Mouse (Mus musculus) CH12.LX (cell line): ENCODE data around the gene Rdh8. TPM values are rescaled to one million over a fixed set of nuclear protein-coding genes. Genes with fewer than 3 reads are reported as not detected.

Source experiments
- DNase-seq: peaks from one replicate; pipeline ENCODE4 v3.0.0-alpha.2; 2013; ENCODE audit errors: extremely low read depth
- H3K27ac ChIP-seq: 2 replicates; pipeline ENCODE4 v1.5.1; 2012; ENCODE audit warnings: low read depth, mild to moderate bottlenecking, control low read depth, moderate library complexity; ENCODE audit not compliant: insufficient read depth
- H3K27me3 ChIP-seq: replicated peaks from 2 replicates; pipeline ENCODE3; 2012; ENCODE audit warnings: inconsistent platforms
- H3K36me3 ChIP-seq, 2 experiments: replicated peaks in 1 of 2; 2 replicates each; pipeline versions ENCODE3 to v1.6.1; 2012; ENCODE audit warnings: inconsistent platforms in 1 of 2, low read length in 1 of 2, mild to moderate bottlenecking in 1 of 2, mixed read lengths in 1 of 2, moderate library complexity in 1 of 2; ENCODE audit not compliant: control insufficient read depth in 1 of 2, insufficient read depth in 1 of 2
- H3K4me1 ChIP-seq, 2 experiments: 2 replicates each; pipeline ENCODE4 v1.6.1; 2012; ENCODE audit warnings: inconsistent platforms in 1 of 2, moderate library complexity in 1 of 2; ENCODE audit not compliant: insufficient read depth in 2 of 2, control insufficient read depth in 1 of 2
- H3K4me2 ChIP-seq: 2 replicates; pipeline ENCODE4 v1.6.1; 2012; ENCODE audit warnings: low read depth, mild to moderate bottlenecking, control low read depth; ENCODE audit not compliant: poor library complexity, insufficient read depth, severe bottlenecking
- H3K4me3 ChIP-seq, 3 experiments: fragments of 150-350 bp in 1 of 3; sonication (generic) in 1 of 3; replicated peaks in 1 of 3; 2 replicates each; pipeline versions ENCODE3 to v1.5.1; 2011 to 2012; ENCODE audit warnings: low read depth in 2 of 3, low read length in 2 of 3, mild to moderate bottlenecking in 2 of 3, moderate library complexity in 2 of 3, control low read depth in 1 of 3, improper control_type of control experiment in 1 of 3, inconsistent platforms in 1 of 3, mixed read lengths in 1 of 3; ENCODE audit not compliant: poor library complexity in 1 of 3
- H3K79me2 ChIP-seq: replicated peaks from 2 replicates; pipeline ENCODE4 v1.6.1; 2012; ENCODE audit warnings: mild to moderate bottlenecking, moderate library complexity; ENCODE audit not compliant: control insufficient read depth, poor library complexity, insufficient read depth, severe bottlenecking; ENCODE audit errors: extremely low read depth
- H3K9ac ChIP-seq: 2 replicates; pipeline ENCODE4 v1.6.1; 2012; ENCODE audit warnings: low read depth, mild to moderate bottlenecking, control low read depth, moderate library complexity; ENCODE audit not compliant: insufficient read depth
- H3K9me3 ChIP-seq: replicated peaks from 2 replicates; pipeline ENCODE3; 2012; ENCODE audit warnings: low read length, inconsistent platforms, mixed read lengths
- BHLHE40 ChIP-seq: IDR thresholded peaks from 2 replicates; pipeline ENCODE4 v1.6.1; 2011; ENCODE audit warnings: mild to moderate bottlenecking, low read depth, low read length, improper control_type of control experiment
- CHD1 ChIP-seq: IDR thresholded peaks from 2 replicates; pipeline ENCODE4 v1.6.1; 2012; ENCODE audit warnings: low read depth, low read length, improper control_type of control experiment, inconsistent platforms
- CHD2 ChIP-seq: IDR thresholded peaks from 2 replicates; pipeline ENCODE4 v1.6.1; 2011; ENCODE audit warnings: low read length, improper control_type of control experiment
- CTCF ChIP-seq, 2 experiments: IDR thresholded peaks in 1 of 2; conservative IDR thresholded peaks in 1 of 2; 2 replicates each; pipeline ENCODE4 v1.5.1; 2011 to 2012; ENCODE audit warnings: low read depth in 2 of 2, low read length in 2 of 2, improper control_type of control experiment in 1 of 2, inconsistent platforms in 1 of 2, mild to moderate bottlenecking in 1 of 2, moderate library complexity in 1 of 2
- EP300 ChIP-seq: IDR thresholded peaks from 2 replicates; pipeline ENCODE4 v1.6.1; 2011; ENCODE audit warnings: low read length, improper control_type of control experiment
- GABPA ChIP-seq: IDR thresholded peaks from 2 replicates; pipeline ENCODE4 v1.6.1; 2012; ENCODE audit warnings: low read depth, low read length, improper control_type of control experiment, inconsistent platforms; ENCODE audit not compliant: insufficient replicate concordance
- JUND ChIP-seq: conservative IDR thresholded peaks from 2 replicates; pipeline ENCODE4 v1.6.1; 2011; ENCODE audit warnings: low read depth, low read length, improper control_type of control experiment
- MAX ChIP-seq: IDR thresholded peaks from 2 replicates; pipeline ENCODE4 v1.6.1; 2011; ENCODE audit warnings: low read length, improper control_type of control experiment
- MAZ ChIP-seq: IDR thresholded peaks from 2 replicates; pipeline ENCODE4 v1.6.1; 2012; ENCODE audit warnings: low read depth, mild to moderate bottlenecking, inconsistent platforms, low read length, improper control_type of control experiment, moderate library complexity
- MEF2A ChIP-seq: IDR thresholded peaks from 2 replicates; pipeline ENCODE4 v1.6.1; 2014; ENCODE audit warnings: low read depth, mild to moderate bottlenecking, inconsistent platforms, low read length, improper control_type of control experiment, borderline replicate concordance
- MXI1 ChIP-seq: IDR thresholded peaks from 2 replicates; pipeline ENCODE4 v1.6.1; 2011; ENCODE audit warnings: mild to moderate bottlenecking, low read depth, low read length, improper control_type of control experiment
- NELFE ChIP-seq: IDR thresholded peaks from 2 replicates; pipeline ENCODE4 v1.6.1; 2011; ENCODE audit warnings: low read depth, low read length, improper control_type of control experiment
- NRF1 ChIP-seq: IDR thresholded peaks from 2 replicates; pipeline ENCODE4 v1.6.1; 2014; ENCODE audit warnings: low read depth, mild to moderate bottlenecking, inconsistent platforms, low read length, improper control_type of control experiment, moderate library complexity
- PAX5 ChIP-seq: IDR thresholded peaks from 2 replicates; pipeline ENCODE4 v1.6.1; 2012; ENCODE audit warnings: low read length, inconsistent platforms, mixed read lengths
- POLR2A ChIP-seq: IDR thresholded peaks from 2 replicates; pipeline ENCODE4 v1.6.1; 2011; ENCODE audit warnings: low read depth, mild to moderate bottlenecking, improper control_type of control experiment, low read length
- POLR2AphosphoS2 ChIP-seq: IDR thresholded peaks from 2 replicates; pipeline ENCODE4 v1.6.1; 2011; ENCODE audit warnings: low read depth, low read length, improper control_type of control experiment
- RAD21 ChIP-seq: IDR thresholded peaks from 2 replicates; pipeline ENCODE4 v1.6.1; 2011; ENCODE audit warnings: low read depth, mild to moderate bottlenecking, low read length, improper control_type of control experiment, moderate library complexity
- RCOR1 ChIP-seq: conservative IDR thresholded peaks from 2 replicates; pipeline ENCODE4 v1.6.1; 2012; ENCODE audit warnings: low read depth, mild to moderate bottlenecking, inconsistent platforms, low read length, improper control_type of control experiment
- SMC3 ChIP-seq: IDR thresholded peaks from 2 replicates; pipeline ENCODE4 v1.6.1; 2011; ENCODE audit warnings: low read depth, low read length, improper control_type of control experiment
- TBP ChIP-seq: conservative IDR thresholded peaks from 2 replicates; pipeline ENCODE4 v1.6.1; 2011; ENCODE audit warnings: low read depth, low read length, improper control_type of control experiment
- ZKSCAN1 ChIP-seq: IDR thresholded peaks from 2 replicates; pipeline ENCODE4 v1.6.1; 2012; ENCODE audit warnings: low read depth, inconsistent platforms, low read length, improper control_type of control experiment, borderline replicate concordance
- ZNF384 ChIP-seq: IDR thresholded peaks from 2 replicates; pipeline ENCODE4 v1.6.1; 2012; ENCODE audit warnings: low read depth, low read length, improper control_type of control experiment, inconsistent platforms
- dilution Hi-C: fragments of 300-500 bp; cut with MboI; formaldehyde crosslinking; loops from 2 replicates; pipeline ENCODE4 v1.14.3; 2020; ENCODE audit warnings: low sequenced_read_pairs; ENCODE audit not compliant: extremely low pct_unique_long_range_greater_than_20kb, extremely low pct_ligation_motif_present
- in situ Hi-C: fragments of 300-500 bp; cut with MboI; formaldehyde crosslinking; loops from 3 replicates; pipeline ENCODE4 v1.14.3; 2019; ENCODE audit warnings: low sequenced_read_pairs, low pct_ligation_motif_present, low pct_unique_long_range_greater_than_20kb, mixed read lengths
- polyA plus RNA-seq: library from polyadenylated mRNA; unstranded; fragments of >175 nt; gene quantifications from 2 replicates; pipeline ENCODE4 v1.2.1, GENCODE M21; 2012; ENCODE audit warnings: low read depth; ENCODE audit not compliant: insufficient read length
- total RNA-seq, 2 experiments: library from RNA; depleted of rRNA; stranded (reverse); fragments of 300-350 nt in 1 of 2; fragments of >200 nt in 1 of 2; gene quantifications; 2 replicates each; pipeline ENCODE4 v1.2.3; 2012 to 2014

Rdh8 gene
- not detected in 2 replicates for total RNA-seq (2012; rRNA removed)
- not detected in 2 replicates for total RNA-seq (2014; rRNA removed)
- not detected in 2 replicates for polyA plus RNA-seq

- Histone ChIP-seq H3K79me2 (no peaks in the 10 kb centered on the region), H3K9me3 (no peaks in the 10 kb centered on the region), H3K27ac (no peak within 1 kb of the TSS), H3K36me3 (no peaks in the 10 kb centered on the region), H3K9ac (no peak within 1 kb of the TSS), H3K4me1 (peaks cover 0 to 6% of the 10 kb centered on the region in 2 experiments; a peak in 2 of 4 replicates), H3K27me3 (peaks cover 76% of the 10 kb centered on the region), H3K4me2 (no peak within 1 kb of the TSS), H3K4me3 (no peak within 1 kb of the TSS)
- no peak for DNase-seq
- dilution Hi-C loops (no loop called here), in situ Hi-C loops (no loop called here)
- TF ChIP-seq CHD2 (no peak), MAZ (no peak), SMC3 (no peak), MEF2A (no peak), POLR2A (no peak)
Observed at GRCm38 (mm10) chr9:20818236-20818635, at the start of gene Rdh8. Gene Rdh8 (plus strand): TSS chr9:20818503.

DNA sequence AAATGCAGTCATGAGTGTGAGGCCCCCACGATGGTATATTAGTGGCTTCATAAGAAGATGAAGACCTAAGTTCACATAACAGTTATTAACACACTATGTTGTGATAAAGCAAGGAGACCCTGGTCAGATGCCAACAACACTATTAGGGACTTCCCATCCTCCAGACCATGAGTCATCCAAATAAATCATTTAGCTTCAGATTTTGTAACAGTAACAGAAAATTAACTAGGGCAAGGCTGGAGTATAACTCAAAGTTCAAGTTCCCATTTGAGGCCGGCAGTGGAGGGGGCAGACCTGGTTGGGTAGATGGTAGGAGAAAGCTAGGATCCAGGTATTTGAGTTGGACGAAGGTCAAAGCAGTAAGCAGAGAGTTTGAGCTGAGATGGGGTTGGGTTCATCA lies 37.0 kb upstream of the Rdh8 start:
- H3K9me3 ChIP-seq = peaks cover 10% of the 10 kb centered on the region
- no peak overlapping the region for H3K4me3 ChIP-seq
- peaks cover 79% of the 10 kb centered on the region for H3K27me3 ChIP-seq
- no peak for DNase-seq
- no peak overlapping the region for H3K27ac ChIP-seq
- H3K4me1 ChIP-seq = no peaks in the 10 kb centered on the region
- no peaks in the 10 kb centered on the region for H3K79me2 ChIP-seq
- TF ChIP-seq TBP (no peak), CTCF (conservative IDR thresholded peaks at IDR 0.05 in 1 of 2, IDR thresholded peaks at IDR 0.05 in 1 of 2; ENCODE audit: low read depth in 2 of 2, low read length in 2 of 2) (no peak)
- H3K9ac ChIP-seq = no peak overlapping the region
- no peak overlapping the region for H3K4me2 ChIP-seq
- dilution Hi-C loops (no loop called here), in situ Hi-C loops (no loop called here)
- no peaks in the 10 kb centered on the region for H3K36me3 ChIP-seq

DNA sequence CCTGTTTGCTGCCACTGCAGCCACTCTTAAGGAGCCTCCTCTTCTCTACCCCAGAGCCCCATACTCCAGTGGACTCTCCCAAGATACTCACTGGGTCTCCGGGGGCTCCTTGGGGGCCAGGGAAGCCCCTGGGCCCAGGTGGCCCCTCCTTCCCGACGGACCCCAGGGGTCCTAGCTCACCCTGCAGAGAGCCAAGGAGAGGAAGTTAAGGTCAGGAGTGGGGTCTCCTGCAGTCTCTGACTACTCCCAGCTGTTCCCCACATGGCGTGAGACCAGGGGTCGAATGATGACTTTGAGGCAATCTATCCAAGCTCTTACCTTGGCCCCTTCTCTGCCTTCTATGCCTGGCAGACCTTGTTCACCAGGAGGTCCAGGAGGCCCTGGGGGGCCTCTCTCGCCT lies 33.2 kb upstream of the Rdh8 start:
- dilution Hi-C loops (no loop called here), in situ Hi-C loops (no loop called here)
- H3K4me1 ChIP-seq = no peaks in the 10 kb centered on the region
- H3K27ac ChIP-seq = no peak overlapping the region
- H3K79me2 ChIP-seq = no peaks in the 10 kb centered on the region
- DNase-seq = no peak
- H3K36me3 ChIP-seq = no peaks in the 10 kb centered on the region
- H3K4me3 ChIP-seq = no peak overlapping the region
- TF ChIP-seq CTCF (conservative IDR thresholded peaks at IDR 0.05 in 1 of 2, IDR thresholded peaks at IDR 0.05 in 1 of 2; ENCODE audit: low read depth in 2 of 2, low read length in 2 of 2) (no peak), EP300 (no peak), POLR2AphosphoS2 (no peak), GABPA (no peak), JUND (no peak), MXI1 (no peak), ZNF384 (no peak), MAX (no peak), RAD21 (no peak), CHD1 (no peak), TBP (no peak), NRF1 (no peak), RCOR1 (no peak), PAX5 (no peak), BHLHE40 (no peak), NELFE (no peak), ZKSCAN1 (no peak)
- TF ChIP-seq, all 38 proteins: peak for 0
- Histone ChIP-seq H3K27me3 (peaks cover 86% of the 10 kb centered on the region), H3K9ac (no peak overlapping the region), H3K9me3 (peaks cover 20% of the 10 kb centered on the region), H3K4me2 (no peak overlapping the region)
